Mouse (Mus musculus): Measurements from ENCODE around the gene 5730409E04Rik. TPM values are rescaled to one million over a fixed set of nuclear protein-coding genes. Genes with fewer than 3 reads are reported as not detected.

Gene 5730409E04Rik
- total RNA-seq, 1 experiment: 1.7 TPM

- no peak overlapping the region for H3K27ac ChIP-seq (ENCODE audit: insufficient read depth, low read depth, low read length, poor library complexity, severe bottlenecking)
- no peaks in the 10 kb centered on the region for H3K36me3 ChIP-seq (ENCODE audit: control insufficient read depth, insufficient read depth, low read length, poor library complexity, severe bottlenecking)
- in situ Hi-C loops (cut with MboI; ENCODE audit: low sequenced_read_pairs in 2 of 2, unreplicated experiment in 2 of 2): no loop called here
- no peaks in the 10 kb centered on the region for H3K4me1 ChIP-seq (ENCODE audit: control insufficient read depth in 2 of 2, insufficient read depth in 2 of 2, low read length in 2 of 2, poor library complexity in 1 of 2)
- TF ChIP-seq CHD2 (IDR thresholded peaks at IDR 0.05; ENCODE audit: low read depth, low read length): no peak
- TF ChIP-seq ZC3H11A (IDR thresholded peaks at IDR 0.05; ENCODE audit: borderline replicate concordance, low read depth, low read length): no peak
- TF ChIP-seq MAFK (IDR thresholded peaks at IDR 0.05; ENCODE audit: insufficient read depth, low read depth, low read length): no peak
- TF ChIP-seq ZNF384 (IDR thresholded peaks at IDR 0.05; ENCODE audit: low read depth, low read length): no peak
- no peak for TF ChIP-seq HCFC1 (IDR thresholded peaks at IDR 0.05; ENCODE audit: borderline replicate concordance, insufficient read depth, low read length)
- no peak overlapping the region for H3K9ac ChIP-seq (ENCODE audit: insufficient read depth, low read depth, low read length, poor library complexity, severe bottlenecking)
- H3K9me3 ChIP-seq (ENCODE audit: control insufficient read depth, insufficient read depth, low read depth, low read length): no peaks in the 10 kb centered on the region
- no peak overlapping the region for H3K4me3 ChIP-seq (ENCODE audit: insufficient read depth in 1 of 2, low read depth in 1 of 2, low read length in 2 of 2, poor library complexity in 1 of 2, severe bottlenecking in 1 of 2)
- peak; percentile 78 for DNase-seq (ENCODE audit: low read depth, low spot score)
These were observed 45.7 kb downstream of the 5730409E04Rik start for GRCm38 (mm10) chr4:126655356-126655755.

- Histone ChIP-seq H3K36me3 (ENCODE audit: control insufficient read depth, insufficient read depth, low read length, poor library complexity, severe bottlenecking) (no peaks in the 10 kb centered on the region), H3K4me3 (ENCODE audit: insufficient read depth in 1 of 2, low read depth in 1 of 2, low read length in 2 of 2, poor library complexity in 1 of 2, severe bottlenecking in 1 of 2) (no peak overlapping the region), H3K9me3 (ENCODE audit: control insufficient read depth, insufficient read depth, low read depth, low read length) (no peaks in the 10 kb centered on the region), H3K27ac (ENCODE audit: insufficient read depth, low read depth, low read length, poor library complexity, severe bottlenecking) (no peak overlapping the region), H3K4me1 (ENCODE audit: control insufficient read depth in 2 of 2, insufficient read depth in 2 of 2, low read length in 2 of 2, poor library complexity in 1 of 2) (no peaks in the 10 kb centered on the region), H3K9ac (ENCODE audit: insufficient read depth, low read depth, low read length, poor library complexity, severe bottlenecking) (no peak overlapping the region)
- no peak for TF ChIP-seq ZNF384 (IDR thresholded peaks at IDR 0.05; ENCODE audit: low read depth, low read length)
- no peak for TF ChIP-seq CHD2 (IDR thresholded peaks at IDR 0.05; ENCODE audit: low read depth, low read length)
- no peak for TF ChIP-seq HCFC1 (IDR thresholded peaks at IDR 0.05; ENCODE audit: borderline replicate concordance, insufficient read depth, low read length)
- no peak for TF ChIP-seq ZC3H11A (IDR thresholded peaks at IDR 0.05; ENCODE audit: borderline replicate concordance, low read depth, low read length)
- no peak for TF ChIP-seq MAFK (IDR thresholded peaks at IDR 0.05; ENCODE audit: insufficient read depth, low read depth, low read length)
- in situ Hi-C loops (cut with MboI; ENCODE audit: low sequenced_read_pairs in 2 of 2, unreplicated experiment in 2 of 2): no loop called here
- DNase-seq (ENCODE audit: low read depth, low spot score): no peak
These were observed 51.6 kb downstream of the 5730409E04Rik start for GRCm38 (mm10) chr4:126661249-126661648.

Other genes with a start within 250 kb of the 5730409E04Rik start
- gene Ago3, start 180.3 kb upstream of the 5730409E04Rik start, total RNA-seq (2012; rRNA removed): 17.6 and 17.8 TPM in 2 replicates
- gene Ago1, start 141.2 kb upstream of the 5730409E04Rik start, total RNA-seq (2012; rRNA removed): 15.8 and 22.6 TPM in 2 replicates
- 0.16 and 0.18 TPM in 2 replicates for gene Ago4, start 76.3 kb upstream of the 5730409E04Rik start, total RNA-seq (2012; rRNA removed)
- gene Clspn, start 52.9 kb upstream of the 5730409E04Rik start, total RNA-seq (2012; rRNA removed): 22.0 and 26.2 TPM in 2 replicates
- gene Psmb2, start 67.8 kb downstream of the 5730409E04Rik start, total RNA-seq (2012; rRNA removed): 140 and 200 TPM in 2 replicates
- gene Tfap2e, start 126.4 kb downstream of the 5730409E04Rik start, total RNA-seq (2012; rRNA removed): 0.49 and 1.1 TPM in 2 replicates
- gene Ncdn, start 143.6 kb downstream of the 5730409E04Rik start, total RNA-seq (2012; rRNA removed): 25.8 and 26.3 TPM in 2 replicates
- gene AU040320, start 143.7 kb downstream of the 5730409E04Rik start, total RNA-seq (2012; rRNA removed): 11.3 and 14.1 TPM in 2 replicates

Measured in ES-E14 (cell line).